Mouse (Mus musculus) stomach, postnatal 0 days (tissue): Measurements from ENCODE around the gene Rtp4.

Experiments used
- CTCF ChIP-seq: IDR thresholded peaks from 2 replicates; pipeline ENCODE4 v1.5.1; 2016; ENCODE audit warnings: antibody characterized with exemption, low read depth, mild to moderate bottlenecking, moderate library complexity
- EP300 ChIP-seq: optimal IDR thresholded peaks from 2 replicates; pipeline ENCODE3; 2016; ENCODE audit warnings: antibody characterized with exemption

GRCm38 (mm10) chr16:23502478-23502877, 17.6 kb upstream of the Rtp4 start:
- no peak for TF ChIP-seq EP300
- no peak for TF ChIP-seq CTCF
